Mouse (Mus musculus) heart, embryonic 14.5 days (tissue): ENCODE data around the gene Rnase12. TPM values are rescaled to one million over a fixed set of nuclear protein-coding genes. Genes with fewer than 3 reads are reported as not detected.
"Not testable (repeated sequence)": the region's sequence is repeated elsewhere in the genome, so short reads cannot be mapped to it uniquely, and the experiment has no call there.

ENCODE experiments used
- ATAC-seq: fragments of 200-750 bp; cut with Nextera tagmentation; 2 replicates; pipeline ENCODE4 v1.8.0; 2017; ENCODE audit warnings: low read depth, moderate TSS enrichment; ENCODE audit not compliant: insufficient number of reproducible peaks, insufficient read depth, low FRiP score
- H3K27ac ChIP-seq, 2 experiments: fragments of 200-500 bp in 1 of 2; fragments of 300-500 bp in 1 of 2; sonication (generic) in 1 of 2; replicated peaks in 1 of 2; 2 replicates each; pipeline ENCODE4 v1.5.1; 2012 to 2014; ENCODE audit warnings: low read depth in 2 of 2, low read length in 2 of 2, control low read depth in 1 of 2, mild to moderate bottlenecking in 1 of 2, mixed read lengths in 1 of 2; ENCODE audit not compliant: control insufficient read depth in 1 of 2, insufficient read depth in 1 of 2
- H3K27me3 ChIP-seq: fragments of 300-500 bp; sonication (generic); 2 replicates; pipeline ENCODE4 v1.6.1; 2014; ENCODE audit warnings: mild to moderate bottlenecking, low read length, control low read depth; ENCODE audit not compliant: control insufficient read depth, insufficient read depth
- H3K36me3 ChIP-seq: fragments of 300-500 bp; sonication (generic); 2 replicates; pipeline ENCODE4 v1.6.1; 2014; ENCODE audit warnings: mild to moderate bottlenecking, control low read depth, low read length, mixed read lengths; ENCODE audit not compliant: control insufficient read depth, insufficient read depth
- H3K4me1 ChIP-seq, 2 experiments: fragments of 200-500 bp in 1 of 2; fragments of 300-500 bp in 1 of 2; sonication (generic) in 1 of 2; 2 replicates each; pipeline ENCODE4 v1.6.1; 2012 to 2014; ENCODE audit warnings: low read length in 2 of 2, control low read depth in 1 of 2, mixed read lengths in 1 of 2; ENCODE audit not compliant: control insufficient read depth in 2 of 2, insufficient read depth in 2 of 2
- H3K4me2 ChIP-seq: fragments of 300-500 bp; sonication (generic); 2 replicates; pipeline ENCODE4 v1.6.1; 2014; ENCODE audit warnings: mild to moderate bottlenecking, low read length
- H3K4me3 ChIP-seq, 2 experiments: fragments of 200-500 bp in 1 of 2; fragments of 300-500 bp in 1 of 2; sonication (generic) in 1 of 2; 2 replicates each; pipeline ENCODE4 v1.5.1; 2012 to 2014; ENCODE audit warnings: low read length in 2 of 2, mild to moderate bottlenecking in 2 of 2, control low read depth in 1 of 2, low read depth in 1 of 2, moderate library complexity in 1 of 2; ENCODE audit not compliant: control insufficient read depth in 1 of 2, insufficient read depth in 1 of 2
- H3K9ac ChIP-seq: fragments of 300-500 bp; sonication (generic); 2 replicates; pipeline ENCODE4 v1.6.1; 2014; ENCODE audit warnings: mild to moderate bottlenecking, low read length
- H3K9me3 ChIP-seq: fragments of 300-500 bp; sonication (generic); 2 replicates; pipeline ENCODE4 v1.6.1; 2016; ENCODE audit warnings: low read length, control low read depth; ENCODE audit not compliant: control insufficient read depth
- WGBS: fragments of 180-500 bp; shearing (Covaris S2); extraction: QIAGEN DNeasy Blood & Tissue Kit; methylation state at CpG from one replicate; pipeline ENCODE4 v1.1.7; 2014; 5-methylcytosine and 5-hydroxymethylcytosine counted together
- polyA plus RNA-seq: library from polyadenylated mRNA; unstranded; fragments of >200 nt; fragmentation: Nextera tagmentation; extraction: Ambion mirVana; gene quantifications from 2 replicates; pipeline ENCODE4 v1.2.1, GENCODE M21; 2014

Rnase12 gene
- polyA plus RNA-seq: 0.82 TPM in 1 of 2 replicates, not detected in the other

GRCm38 (mm10) chr14:51057401-51057831 lies at the start of gene Rnase12:
Rnase12 (minus strand) TSS chr14:51057661.
- Histone ChIP-seq H3K9ac (no peak within 1 kb of the TSS), H3K4me2 (no peak within 1 kb of the TSS), H3K4me1 (peaks cover 4 to 7% of the 10 kb centered on the region in 2 experiments; a peak in 1 of 4 replicates), H3K9me3 (no peaks in the 10 kb centered on the region), H3K36me3 (no peaks in the 10 kb centered on the region), H3K27ac (peak within 1 kb of the TSS; percentile 5 to 28; a peak in 2 of 4 replicates), H3K4me3 (no peak within 1 kb of the TSS), H3K27me3 (no peaks in the 10 kb centered on the region)
- no peak; the same call in 1 of the 2 replicates for ATAC-seq
- 35% methylated on average over 9 of the region's 9 CpGs for whole genome bisulfite sequencing

- Histone ChIP-seq H3K36me3 (peaks cover 2% of the 10 kb centered on the region; the same call in 1 of the 2 replicates), H3K27ac (no peak overlapping the region), H3K4me2 (no peak overlapping the region), H3K4me3 (no peak overlapping the region), H3K9me3 (no peaks in the 10 kb centered on the region), H3K4me1 (peaks cover 0 to 1% of the 10 kb centered on the region in 2 experiments; a peak in 1 of 4 replicates), H3K9ac (no peak overlapping the region), H3K27me3 (no peaks in the 10 kb centered on the region)
- no peak for ATAC-seq
Observed at GRCm38 (mm10) chr14:51106449-51106967, 49.0 kb upstream of the Rnase12 start.

- 89% methylated on average over 2 of the region's 2 CpGs for WGBS
- Histone ChIP-seq H3K27me3 (no peaks in the 10 kb centered on the region), H3K36me3 (peaks cover 2% of the 10 kb centered on the region; the same call in 1 of the 2 replicates), H3K4me3 (no peak overlapping the region), H3K27ac (no peak overlapping the region), H3K4me1 (no peaks in the 10 kb centered on the region), H3K9ac (no peak overlapping the region), H3K9me3 (no peaks in the 10 kb centered on the region), H3K4me2 (no peak overlapping the region)
- no peak for ATAC-seq
Observed at GRCm38 (mm10) chr14:51104366-51104765, 46.9 kb upstream of the Rnase12 start.

- Histone ChIP-seq H3K4me1 (no peaks in the 10 kb centered on the region), H3K9me3 (no peaks in the 10 kb centered on the region), H3K4me2 (no peak overlapping the region), H3K4me3 (no peak overlapping the region), H3K9ac (no peak overlapping the region), H3K27me3 (no peaks in the 10 kb centered on the region), H3K36me3 (peaks cover 2% of the 10 kb centered on the region; the same call in 1 of the 2 replicates), H3K27ac (no peak overlapping the region)
- 51% methylated on average over 3 of the region's 3 CpGs for WGBS
- ATAC-seq: no peak
Observed at GRCm38 (mm10) chr14:51103217-51103616, 45.8 kb upstream of the Rnase12 start.

- Histone ChIP-seq H3K4me1 (no peaks in the 10 kb centered on the region), H3K36me3 (peaks cover 2% of the 10 kb centered on the region; the same call in 1 of the 2 replicates), H3K9ac (no peak overlapping the region), H3K27me3 (no peaks in the 10 kb centered on the region), H3K27ac (no peak overlapping the region), H3K4me2 (no peak overlapping the region), H3K9me3 (no peaks in the 10 kb centered on the region), H3K4me3 (no peak overlapping the region)
- 60% methylated on average over 9 of the region's 9 CpGs for WGBS
- ATAC-seq: no peak
Observed at GRCm38 (mm10) chr14:51101284-51101683, 43.8 kb upstream of the Rnase12 start.

- H3K9ac ChIP-seq: no peak overlapping the region
- no peak overlapping the region for H3K4me2 ChIP-seq
- no peaks in the 10 kb centered on the region for H3K36me3 ChIP-seq
- H3K9me3 ChIP-seq: no peaks in the 10 kb centered on the region
- ATAC-seq: no peak
- H3K27ac ChIP-seq: no peak overlapping the region
- no peaks in the 10 kb centered on the region for H3K4me1 ChIP-seq
- no peaks in the 10 kb centered on the region for H3K27me3 ChIP-seq
- 91% methylated on average over 11 of the region's 11 CpGs for WGBS
- no peak overlapping the region for H3K4me3 ChIP-seq
Observed at GRCm38 (mm10) chr14:51098921-51099320, 41.5 kb upstream of the Rnase12 start.

GRCm38 (mm10) chr14:51098300-51098699 lies 40.8 kb upstream of the Rnase12 start:
- not testable (repeated sequence) for H3K9me3 ChIP-seq, H3K27ac ChIP-seq, H3K27me3 ChIP-seq, H3K4me2 ChIP-seq, ATAC-seq, H3K4me3 ChIP-seq, H3K4me1 ChIP-seq, H3K36me3 ChIP-seq, H3K9ac ChIP-seq
- 32% methylated on average over 1 of the region's 1 CpGs for whole genome bisulfite sequencing
